Mouse (Mus musculus): ENCODE measurements around the gene Tmem123.

GRCm38 (mm10) chr9:7775011-7775410, 11.2 kb downstream of the Tmem123 start:
- no peak for TF ChIP-seq MYOD1 (IDR thresholded peaks at IDR 0.05; ENCODE audit: control insufficient read depth, insufficient read length, low read depth)
- TF ChIP-seq CTCF (IDR thresholded peaks at IDR 0.05; ENCODE audit: control insufficient read depth, insufficient read depth, insufficient read length) = no peak
